21 mouse cellular contexts compared by ENCODE assay signal in the genomic region with DNA sequence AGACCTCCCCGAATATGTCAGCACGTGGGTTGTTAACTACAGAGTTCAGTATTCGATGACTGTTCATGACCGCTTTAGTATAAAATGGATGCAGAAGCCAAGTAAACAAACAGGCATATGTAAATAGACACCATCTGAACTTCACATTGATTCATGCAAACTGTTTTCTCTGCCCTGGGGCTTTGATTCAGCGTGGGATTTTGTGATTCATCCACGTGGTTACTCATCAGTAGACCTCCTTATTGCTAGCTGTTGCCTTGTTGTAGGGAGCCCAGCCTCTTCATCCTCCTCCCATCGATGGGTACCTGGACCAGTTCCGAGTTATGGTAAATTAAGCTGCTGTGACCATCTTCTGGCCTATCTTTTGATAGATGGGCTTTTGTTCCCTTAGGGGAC. TPM values are rescaled to one million over a fixed set of nuclear protein-coding genes. Genes with fewer than 3 reads are reported as not detected.
DNase-seq lines count a peak whose midpoint lies in the region; ATAC-seq lines count a peak whose summit lies in the region.
"Had no signal": no experiment of that assay in that cellular context is flagged by ENCODE, and none has a peak within 500 bp of the region (broad histone marks: within the 10 kb centered on the region; RNA-seq: fewer than 3 reads in every experiment).

No protein-coding gene starts in this region.

- no peak overlapping the region for H3K27ac ChIP-seq in forebrain, embryonic 16.5 days (ENCODE audit: low read length)
- H3K27ac ChIP-seq: embryonic facial prominence, embryonic 10.5 days; embryonic facial prominence, embryonic 12.5 days; forebrain, embryonic 13.5 days; forebrain, embryonic 15.5 days had no signal

- no peaks in the 10 kb centered on the region for H3K36me3 ChIP-seq in forebrain, embryonic 16.5 days (ENCODE audit: control insufficient read depth, insufficient read depth)
- H3K36me3 ChIP-seq: embryonic facial prominence, embryonic 10.5 days; embryonic facial prominence, embryonic 12.5 days; forebrain, embryonic 15.5 days; G1E had no signal

- WGBS in forebrain, embryonic 16.5 days: 75% methylated on average over 8 of the region's 8 CpGs

- no peak overlapping the region for H3K9ac ChIP-seq in forebrain, embryonic 16.5 days (replicated peaks; ENCODE audit: low read depth, low read length)
- H3K9ac ChIP-seq: embryonic facial prominence, embryonic 12.5 days; forebrain, embryonic 13.5 days; forebrain, embryonic 15.5 days had no signal

- no peaks in the 10 kb centered on the region for H3K9me3 ChIP-seq in forebrain, embryonic 16.5 days (ENCODE audit: control insufficient read depth, low read length)
- H3K9me3 ChIP-seq: embryonic facial prominence, embryonic 10.5 days; embryonic facial prominence, embryonic 12.5 days; forebrain, embryonic 13.5 days; forebrain, embryonic 15.5 days; G1E had no signal

- no peak for ATAC-seq in forebrain, embryonic 16.5 days
- ATAC-seq: CD4-positive, CD25-positive, alpha-beta regulatory T cell, adult 4 months; forebrain, embryonic 13.5 days; forebrain, embryonic 15.5 days had no signal

- peaks cover 12% of the 10 kb centered on the region for H3K4me1 ChIP-seq in forebrain, embryonic 16.5 days (replicated peaks; ENCODE audit: control insufficient read depth, insufficient read depth, low read length)

- no peaks in the 10 kb centered on the region for H3K27me3 ChIP-seq in forebrain, embryonic 16.5 days (replicated peaks; ENCODE audit: control insufficient read depth, insufficient read depth, low read length)
- H3K27me3 ChIP-seq: CH12.LX; embryonic facial prominence, embryonic 12.5 days; forebrain, embryonic 13.5 days; forebrain, embryonic 15.5 days had no signal

- no peak overlapping the region for H3K4me2 ChIP-seq in forebrain, embryonic 16.5 days (ENCODE audit: low read length)
- H3K4me2 ChIP-seq: embryonic facial prominence, embryonic 12.5 days; forebrain, embryonic 13.5 days; forebrain, embryonic 15.5 days had no signal

- H3K4me3 ChIP-seq in forebrain, embryonic 16.5 days (replicated peaks; ENCODE audit: low read length): no peak overlapping the region
- H3K4me3 ChIP-seq: embryonic facial prominence, embryonic 10.5 days; embryonic facial prominence, embryonic 12.5 days; forebrain, embryonic 13.5 days; forebrain, embryonic 15.5 days had no signal

- peak; percentile 12 for DNase-seq in right cerebral cortex, adult 18-20 months
- DNase-seq in right cerebral cortex, postnatal 4 days: no peak
- peak; percentile 76 for DNase-seq in 3T3-L1 (ENCODE audit: low read depth, low spot score)
- peak; percentile 42 for DNase-seq in NIH3T3 (ENCODE audit: low read depth)
- DNase-seq in layer of hippocampus, adult 11-12 months (ENCODE audit: low spot score): no peak
- DNase-seq: adrenal gland, adult 2 months; adrenal gland, postnatal 10 days; adrenal gland, postnatal 25 days; cerebellum, adult 11-12 months; cerebellum, adult 2 months; cerebellum, adult 9-10 months; cerebellum, postnatal 10 days; cerebellum, postnatal 25 days had no signal

RNA-seq across cellular contexts. Expression of gene Rin3, which starts 26.9 kb away (rescaled TPM):
- 1.7 and 3.3 TPM in 2 replicates for polyA plus RNA-seq in forebrain, embryonic 16.5 days (2015; fragmentation: Nextera tagmentation; extraction: Ambion mirVana)

Comparison
In these comparisons a context has a peak if more than half of its experiments do, and no peak if none do; other contexts are left out.
1. DNase-seq: peak in right cerebral cortex, adult 18-20 months (single experiment), 3T3-L1 (single experiment) and NIH3T3 (single experiment); none in right cerebral cortex, postnatal 4 days (single experiment) and layer of hippocampus, adult 11-12 months (single experiment).